Mouse (Mus musculus) ES-Bruce4 (cell line): ENCODE measurements around the gene Bicral. TPM values are rescaled to one million over a fixed set of nuclear protein-coding genes. Genes with fewer than 3 reads are reported as not detected.

Experiments used
- H3K27ac ChIP-seq: 2 replicates; pipeline ENCODE4 v1.5.1; 2012; ENCODE audit warnings: low read length, inconsistent platforms; ENCODE audit not compliant: insufficient read depth
- H3K27me3 ChIP-seq: 2 replicates; pipeline ENCODE4 v1.6.1; 2012; ENCODE audit warnings: mild to moderate bottlenecking, low read length, inconsistent platforms; ENCODE audit not compliant: control insufficient read depth, poor library complexity, insufficient read depth, severe bottlenecking
- H3K36me3 ChIP-seq: 2 replicates; pipeline ENCODE4 v1.6.1; 2012; ENCODE audit warnings: inconsistent platforms, mild to moderate bottlenecking, low read length, moderate library complexity; ENCODE audit not compliant: control insufficient read depth, poor library complexity, insufficient read depth, severe bottlenecking
- H3K4me1 ChIP-seq: one replicate; pipeline ENCODE4 v1.8.1; 2011; ENCODE audit warnings: low read length; ENCODE audit not compliant: control insufficient read depth, insufficient read depth
- H3K4me3 ChIP-seq: 2 replicates; pipeline ENCODE4 v1.5.1; 2011; ENCODE audit warnings: low read depth, mild to moderate bottlenecking, low read length
- H3K9ac ChIP-seq: 2 replicates; pipeline ENCODE4 v1.6.1; 2012; ENCODE audit warnings: low read depth, mild to moderate bottlenecking, inconsistent platforms; ENCODE audit not compliant: poor library complexity, severe bottlenecking
- H3K9me3 ChIP-seq: replicated peaks from 2 replicates; pipeline ENCODE4 v1.6.1; 2012; ENCODE audit warnings: mild to moderate bottlenecking, low read length, inconsistent platforms; ENCODE audit not compliant: control insufficient read depth, poor library complexity, insufficient read depth, severe bottlenecking
- CTCF ChIP-seq: IDR thresholded peaks from one replicate; pipeline ENCODE4 v1.8.1; 2011; ENCODE audit warnings: low read depth, low read length
- EP300 ChIP-seq: IDR thresholded peaks from 2 replicates; pipeline ENCODE4 v1.6.1; 2011; ENCODE audit warnings: low read depth, low read length; ENCODE audit not compliant: insufficient read depth
- POLR2A ChIP-seq: IDR thresholded peaks from one replicate; pipeline ENCODE4 v1.8.1; 2011; ENCODE audit warnings: low read length; ENCODE audit not compliant: insufficient read depth
- polyA plus RNA-seq: library from polyadenylated mRNA; stranded (reverse); fragments of >200 nt; gene quantifications from 2 replicates; pipeline ENCODE4 v1.2.4, GENCODE M21; 2011; ENCODE audit warnings: low read depth; ENCODE audit not compliant: missing spikeins, insufficient read depth, insufficient read length

Bicral gene
- polyA plus RNA-seq, 1 experiment: 24.2 TPM

GRCm38 (mm10) chr17:46817734-46818158 is 40.5 kb downstream of the Bicral start:
- Histone ChIP-seq H3K27me3 (no peaks in the 10 kb centered on the region), H3K27ac (peak overlapping the region; percentile 53), H3K9me3 (no peaks in the 10 kb centered on the region), H3K9ac (no peak overlapping the region), H3K4me3 (peak overlapping the region; percentile 24), H3K4me1 (peaks cover 5% of the 10 kb centered on the region), H3K36me3 (no peaks in the 10 kb centered on the region)
- TF ChIP-seq CTCF (no peak), EP300 (0 out of 2 replicates have a peak, but pooled peaks have one; percentile 4)

- TF ChIP-seq CTCF (peak; percentile 32), POLR2A (no peak), EP300 (0 out of 2 replicates have a peak, but pooled peaks have one; percentile 18)
- H3K9ac ChIP-seq: peak overlapping the region; percentile 6; the same call in 1 of the 2 replicates
- H3K9me3 ChIP-seq: no peaks in the 10 kb centered on the region
- H3K4me1 ChIP-seq: peaks cover 5% of the 10 kb centered on the region
- H3K27ac ChIP-seq: peak overlapping the region; percentile 91; the same call in 1 of the 2 replicates
- H3K4me3 ChIP-seq: no peak overlapping the region
- no peaks in the 10 kb centered on the region for H3K36me3 ChIP-seq
- no peaks in the 10 kb centered on the region for H3K27me3 ChIP-seq
Measured at GRCm38 (mm10) chr17:46816306-46816705, 42.0 kb downstream of the Bicral start.

- Histone ChIP-seq H3K36me3 (peaks cover under 1% of the 10 kb centered on the region), H3K9me3 (no peaks in the 10 kb centered on the region), H3K4me3 (0 out of 2 replicates have a peak overlapping the region, but pooled peaks have one; percentile 11), H3K4me1 (peaks cover 5% of the 10 kb centered on the region), H3K27me3 (no peaks in the 10 kb centered on the region), H3K9ac (peak overlapping the region; percentile 62), H3K27ac (peak overlapping the region; percentile 91)
- no peak for TF ChIP-seq CTCF
Measured at GRCm38 (mm10) chr17:46814497-46814896, 43.8 kb downstream of the Bicral start.

GRCm38 (mm10) chr17:46813637-46814036 is 44.6 kb downstream of the Bicral start:
- Histone ChIP-seq H3K27me3 (no peaks in the 10 kb centered on the region), H3K36me3 (peaks cover 8% of the 10 kb centered on the region), H3K4me1 (peaks cover 5% of the 10 kb centered on the region), H3K9ac (peak overlapping the region; percentile 62), H3K4me3 (peak overlapping the region; percentile 66), H3K9me3 (no peaks in the 10 kb centered on the region), H3K27ac (peak overlapping the region; percentile 91)
- TF ChIP-seq POLR2A: no peak
- TF ChIP-seq CTCF: no peak
- 0 out of 2 replicates have a peak, but pooled peaks have one; percentile 27 for TF ChIP-seq EP300

- H3K36me3 ChIP-seq: peaks cover 17% of the 10 kb centered on the region
- H3K27me3 ChIP-seq: no peaks in the 10 kb centered on the region
- peak overlapping the region; percentile 95 for H3K27ac ChIP-seq
- no peak overlapping the region for H3K4me3 ChIP-seq
- H3K9ac ChIP-seq: peak overlapping the region; percentile 62
- H3K4me1 ChIP-seq: peaks cover 6% of the 10 kb centered on the region
- TF ChIP-seq EP300 (peak; percentile 71), POLR2A (no peak)
- H3K9me3 ChIP-seq: no peaks in the 10 kb centered on the region
Measured at GRCm38 (mm10) chr17:46812442-46812841, 45.8 kb downstream of the Bicral start.

- peak overlapping the region; percentile 16 for H3K4me3 ChIP-seq
- H3K9ac ChIP-seq: peak overlapping the region; percentile 52
- no peaks in the 10 kb centered on the region for H3K9me3 ChIP-seq
- H3K27me3 ChIP-seq: no peaks in the 10 kb centered on the region
- no peak for TF ChIP-seq POLR2A
- TF ChIP-seq CTCF: no peak
- peak; percentile 62; the same call in 1 of the 2 replicates for TF ChIP-seq EP300
- H3K36me3 ChIP-seq: peaks cover 33% of the 10 kb centered on the region
- H3K27ac ChIP-seq: peak overlapping the region; percentile 95
- peaks cover 4% of the 10 kb centered on the region for H3K4me1 ChIP-seq
Measured at GRCm38 (mm10) chr17:46810672-46811071, 47.6 kb downstream of the Bicral start.
